Mouse (Mus musculus) intestine, embryonic 14.5 days (tissue): ENCODE measurements at regions not wholly inside any gene's neighbourhood (a gene's known extent, or its start where the extent isn't known, plus 50 kb on each side); places are given as distances from the start of the nearest gene placed in this dataset.

Source experiments
- ATAC-seq: fragments of 200-750 bp; cut with Nextera tagmentation; replicated peaks from 2 replicates; pipeline ENCODE4 v1.8.0; 2017; ENCODE audit warnings: low read depth, moderate number of reproducible peaks, moderate TSS enrichment, moderate library complexity; ENCODE audit not compliant: low FRiP score, low TSS enrichment
- DNase-seq: peaks from one replicate; pipeline ENCODE4 v3.0.0-alpha.2; 2018; ENCODE audit warnings: low spot score
- H3K27ac ChIP-seq: fragments of 300-500 bp; sonication (generic); 2 replicates; pipeline ENCODE4 v1.5.1; 2014; ENCODE audit warnings: low read depth, mild to moderate bottlenecking, control low read depth
- H3K27me3 ChIP-seq: fragments of 300-500 bp; sonication (generic); replicated peaks from 2 replicates; pipeline ENCODE4 v1.6.1; 2014; ENCODE audit warnings: low read length, control low read depth; ENCODE audit not compliant: control insufficient read depth, insufficient read depth
- H3K36me3 ChIP-seq: fragments of 300-500 bp; sonication (generic); 2 replicates; pipeline ENCODE4 v1.6.1; 2014; ENCODE audit warnings: low read length, control low read depth; ENCODE audit not compliant: control insufficient read depth, insufficient read depth
- H3K4me1 ChIP-seq: fragments of 300-500 bp; sonication (generic); replicated peaks from 2 replicates; pipeline ENCODE4 v1.6.1; 2014; ENCODE audit warnings: low read length, control low read depth, mixed read lengths; ENCODE audit not compliant: control insufficient read depth, insufficient read depth
- H3K4me2 ChIP-seq: fragments of 300-500 bp; sonication (generic); 2 replicates; pipeline ENCODE4 v1.6.1; 2014; ENCODE audit warnings: low read length
- H3K4me3 ChIP-seq: fragments of 300-500 bp; sonication (generic); 2 replicates; pipeline ENCODE4 v1.5.1; 2014; ENCODE audit warnings: low read depth, low read length, control low read depth, mixed read lengths
- H3K9ac ChIP-seq: fragments of 300-500 bp; sonication (generic); 2 replicates; pipeline ENCODE4 v1.6.1; 2014; ENCODE audit warnings: mild to moderate bottlenecking, low read length
- H3K9me3 ChIP-seq: fragments of 300-500 bp; sonication (generic); 2 replicates; pipeline ENCODE4 v1.6.1; 2016; ENCODE audit warnings: low read length, control low read depth; ENCODE audit not compliant: control insufficient read depth
- WGBS: fragments of 180-500 bp; shearing (Covaris S2); extraction: QIAGEN DNeasy Blood & Tissue Kit; methylation state at CpG from one replicate; pipeline ENCODE4 v1.1.7; 2014; 5-methylcytosine and 5-hydroxymethylcytosine counted together

- Histone ChIP-seq H3K27ac (no peak overlapping the region), H3K4me3 (no peak overlapping the region), H3K36me3 (no peaks in the 10 kb centered on the region), H3K9me3 (no peaks in the 10 kb centered on the region), H3K4me1 (no peaks in the 10 kb centered on the region), H3K9ac (no peak overlapping the region), H3K4me2 (no peak overlapping the region), H3K27me3 (no peaks in the 10 kb centered on the region)
- 62% methylated on average over 3 of the region's 3 CpGs for WGBS
- DNase-seq = no peak
- ATAC-seq = no peak
Observed at GRCm38 (mm10) chr9:46738634-46739033, 259.9 kb upstream of the Gm4791 start.

DNA sequence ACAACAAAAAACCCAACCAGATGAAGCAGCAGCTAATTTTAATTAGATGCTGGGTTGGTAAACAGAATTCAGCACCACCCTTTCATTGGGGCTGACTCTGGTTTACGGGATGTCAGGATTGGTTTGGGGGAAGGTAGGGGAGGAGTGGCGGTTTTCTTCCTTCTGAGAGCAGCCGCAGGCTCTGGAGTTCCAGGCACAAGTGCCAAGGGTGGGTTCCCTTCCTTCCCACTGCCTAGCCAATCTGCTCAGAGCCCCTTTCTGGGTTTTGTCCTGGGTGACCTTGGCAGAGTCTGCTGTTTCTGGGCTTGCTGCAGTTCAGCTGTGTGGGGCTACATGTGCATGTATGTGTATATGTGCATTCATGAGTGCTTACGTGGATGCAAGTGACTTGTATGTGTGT, 260.5 kb upstream of the Gm4791 start:
- H3K27me3 ChIP-seq = no peaks in the 10 kb centered on the region
- no peak overlapping the region for H3K9ac ChIP-seq
- H3K9me3 ChIP-seq = no peaks in the 10 kb centered on the region
- H3K27ac ChIP-seq = no peak overlapping the region
- no peak overlapping the region for H3K4me3 ChIP-seq
- no peak for DNase-seq
- no peaks in the 10 kb centered on the region for H3K4me1 ChIP-seq
- WGBS = 64% methylated on average over 4 of the region's 4 CpGs
- no peaks in the 10 kb centered on the region for H3K36me3 ChIP-seq
- no peak for ATAC-seq
- H3K4me2 ChIP-seq = no peak overlapping the region

- H3K9me3 ChIP-seq = no peaks in the 10 kb centered on the region
- no peaks in the 10 kb centered on the region for H3K36me3 ChIP-seq
- no peaks in the 10 kb centered on the region for H3K4me1 ChIP-seq
- DNase-seq = no peak
- H3K9ac ChIP-seq = no peak overlapping the region
- ATAC-seq = no peak
- 59% methylated on average over 3 of the region's 3 CpGs for WGBS
- H3K4me3 ChIP-seq = no peak overlapping the region
- no peak overlapping the region for H3K27ac ChIP-seq
- H3K27me3 ChIP-seq = no peaks in the 10 kb centered on the region
- no peak overlapping the region for H3K4me2 ChIP-seq
Observed at GRCm38 (mm10) chr9:46737446-46737845, 261.1 kb upstream of the Gm4791 start.

- H3K9me3 ChIP-seq = no peaks in the 10 kb centered on the region
- no peak overlapping the region for H3K9ac ChIP-seq
- H3K4me2 ChIP-seq = no peak overlapping the region
- no peaks in the 10 kb centered on the region for H3K27me3 ChIP-seq
- DNase-seq = no peak
- no peak overlapping the region for H3K4me3 ChIP-seq
- ATAC-seq = peak; percentile 71; the same call in 1 of the 2 replicates
- no peak overlapping the region for H3K27ac ChIP-seq
- no peaks in the 10 kb centered on the region for H3K4me1 ChIP-seq
- H3K36me3 ChIP-seq = no peaks in the 10 kb centered on the region
Observed at GRCm38 (mm10) chr9:46736232-46736631, 262.3 kb upstream of the Gm4791 start.

DNA sequence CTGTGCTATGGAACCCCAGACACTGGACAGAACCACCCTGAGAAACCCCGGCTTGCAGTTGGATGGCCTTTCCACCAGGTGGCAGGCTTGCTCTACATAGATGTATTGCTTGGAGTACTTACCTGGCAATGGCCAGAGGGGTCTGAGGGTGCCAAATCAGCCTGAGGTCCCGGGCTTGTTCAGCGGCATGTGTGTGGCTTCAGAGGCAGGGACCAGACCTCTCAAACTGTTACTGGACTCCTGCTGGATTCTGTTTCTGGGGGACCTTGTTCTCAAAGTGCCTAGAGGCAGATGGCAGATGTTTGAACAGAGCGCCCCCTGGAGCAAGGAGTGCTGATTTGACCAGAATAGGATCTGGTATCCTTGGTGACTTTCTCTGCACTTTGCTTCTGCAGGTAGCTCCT, 262.9 kb upstream of the Gm4791 start:
- Histone ChIP-seq H3K4me2 (no peak overlapping the region), H3K4me3 (no peak overlapping the region), H3K27ac (no peak overlapping the region), H3K4me1 (no peaks in the 10 kb centered on the region), H3K36me3 (no peaks in the 10 kb centered on the region), H3K27me3 (no peaks in the 10 kb centered on the region), H3K9me3 (no peaks in the 10 kb centered on the region), H3K9ac (no peak overlapping the region)
- ATAC-seq = peak; percentile 75
- peak; percentile 97 for DNase-seq
- WGBS = under 1% methylated on average over 4 of the region's 4 CpGs

DNA sequence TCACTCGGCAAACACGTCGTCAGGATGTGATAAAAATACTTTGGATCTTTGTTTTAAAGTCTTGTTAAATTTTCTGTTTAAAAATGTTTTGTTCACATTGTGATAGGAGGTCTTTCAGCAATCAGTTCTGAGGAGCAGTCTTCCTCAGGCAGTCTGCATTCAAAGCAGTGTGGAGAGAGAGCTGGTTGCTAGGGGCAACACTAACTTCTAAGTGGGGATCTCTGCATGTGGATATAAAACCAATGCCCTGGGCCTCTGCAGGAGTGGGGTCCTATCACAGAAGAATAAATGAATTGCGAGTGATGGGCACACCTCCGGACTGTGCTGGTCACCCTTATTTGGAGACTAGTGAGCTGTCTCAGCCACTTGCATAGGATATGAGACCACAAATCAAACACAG, 270.1 kb upstream of the Gm4791 start:
- Histone ChIP-seq H3K36me3 (no peaks in the 10 kb centered on the region), H3K9me3 (no peaks in the 10 kb centered on the region), H3K9ac (no peak overlapping the region), H3K27ac (no peak overlapping the region), H3K4me3 (no peak overlapping the region), H3K4me1 (no peaks in the 10 kb centered on the region), H3K4me2 (no peak overlapping the region), H3K27me3 (no peaks in the 10 kb centered on the region)
- ATAC-seq = no peak
- no peak for DNase-seq
- 70% methylated on average over 5 of the region's 5 CpGs for WGBS

GRCm38 (mm10) chr9:46724231-46724630, 274.3 kb upstream of the Gm4791 start:
- WGBS = 88% methylated on average over 5 of the region's 5 CpGs

GRCm38 (mm10) chr9:46713415-46713814, 285.1 kb upstream of the Gm4791 start:
- no peaks in the 10 kb centered on the region for H3K27me3 ChIP-seq
- no peak overlapping the region for H3K4me3 ChIP-seq
- WGBS = 90% methylated on average over 10 of the region's 10 CpGs
- H3K27ac ChIP-seq = no peak overlapping the region
- no peaks in the 10 kb centered on the region for H3K9me3 ChIP-seq
- ATAC-seq (no peak), DNase-seq (no peak)
- H3K36me3 ChIP-seq = no peaks in the 10 kb centered on the region
- no peaks in the 10 kb centered on the region for H3K4me1 ChIP-seq
- no peak overlapping the region for H3K4me2 ChIP-seq
- no peak overlapping the region for H3K9ac ChIP-seq

More at GRCm38 (mm10) chr9:46724231-46724630, 274.3 kb upstream of the Gm4791 start:
- Histone ChIP-seq H3K4me3 (no peak overlapping the region), H3K27ac (no peak overlapping the region), H3K27me3 (0 out of 2 replicates have a peak, but pooled peaks cover 4% of the 10 kb centered on the region), H3K4me1 (no peaks in the 10 kb centered on the region), H3K9ac (no peak overlapping the region), H3K9me3 (no peaks in the 10 kb centered on the region), H3K4me2 (no peak overlapping the region), H3K36me3 (no peaks in the 10 kb centered on the region)
- no peak for ATAC-seq
- DNase-seq = no peak

- Histone ChIP-seq H3K4me1 (no peaks in the 10 kb centered on the region), H3K4me3 (no peak overlapping the region), H3K4me2 (no peak overlapping the region), H3K9me3 (no peaks in the 10 kb centered on the region), H3K36me3 (no peaks in the 10 kb centered on the region), H3K27me3 (no peaks in the 10 kb centered on the region), H3K9ac (no peak overlapping the region), H3K27ac (no peak overlapping the region)
- no peak for DNase-seq
- no peak for ATAC-seq
- 69% methylated on average over 10 of the region's 10 CpGs for whole genome bisulfite sequencing
Observed at GRCm38 (mm10) chr9:46704151-46704905, 294.2 kb upstream of the Gm4791 start.
